Mouse (Mus musculus) heart, adult 2 months (tissue): ENCODE results near the gene Slc25a48. TPM values are rescaled to one million over a fixed set of nuclear protein-coding genes. Genes with fewer than 3 reads are reported as not detected.

Source experiments
- DNase-seq, 2 experiments: peaks; one replicate each; pipeline ENCODE4 v3.0.0; 2021
- H3K27ac ChIP-seq: fragments of 200-600 bp; 2 replicates; pipeline ENCODE4 v1.8.1; 2022
- H3K27me3 ChIP-seq: fragments of 200-500 bp; 2 replicates; pipeline ENCODE4 v1.6.1; 2012; ENCODE audit warnings: mild to moderate bottlenecking, low read length, inconsistent platforms, mixed read lengths; ENCODE audit not compliant: control insufficient read depth, insufficient read depth
- H3K36me3 ChIP-seq: fragments of 200-500 bp; 2 replicates; pipeline ENCODE4 v1.6.1; 2012; ENCODE audit warnings: low read length, inconsistent platforms; ENCODE audit not compliant: control insufficient read depth, insufficient read depth
- H3K4me1 ChIP-seq: fragments of 200-500 bp; 2 replicates; pipeline ENCODE4 v1.6.1; 2011; ENCODE audit warnings: low read length; ENCODE audit not compliant: control insufficient read depth, insufficient read depth
- H3K4me3 ChIP-seq: fragments of 200-600 bp; 2 replicates; pipeline ENCODE4 v1.8.1; 2022
- H3K79me2 ChIP-seq: fragments of 200-500 bp; replicated peaks from 2 replicates; pipeline ENCODE4 v1.6.1; 2012; ENCODE audit warnings: mild to moderate bottlenecking, inconsistent platforms, low read length, moderate library complexity, mixed read lengths; ENCODE audit not compliant: control insufficient read depth, insufficient read depth
- H3K9ac ChIP-seq: fragments of 200-500 bp; 2 replicates; pipeline ENCODE4 v1.6.1; 2012; ENCODE audit warnings: low read depth, mild to moderate bottlenecking, control low read depth, inconsistent platforms, low read length, mixed read lengths
- CTCF ChIP-seq: fragments of 200-600 bp; IDR thresholded peaks from 2 replicates; pipeline ENCODE4 v1.8.1; 2022; ENCODE audit warnings: antibody characterized with exemption, mild to moderate bottlenecking, moderate library complexity
- EP300 ChIP-seq: fragments of 200-500 bp; IDR thresholded peaks from 2 replicates; pipeline ENCODE4 v1.6.1; 2011; ENCODE audit warnings: low read depth, low read length, control low read depth; ENCODE audit not compliant: insufficient read depth
- POLR2A ChIP-seq: fragments of 200-500 bp; IDR thresholded peaks from 2 replicates; pipeline ENCODE4 v1.6.1; 2011; ENCODE audit warnings: mild to moderate bottlenecking, low read depth, low read length, control low read depth; ENCODE audit not compliant: insufficient read depth
- WGBS: fragments of 180-500 bp; shearing (Covaris S2); methylation state at CpG from one replicate; pipeline ENCODE4 v1.1.7; 2018; 5-methylcytosine and 5-hydroxymethylcytosine counted together
- intact Hi-C: fragments of 180-260 bp; cut with DNase I; formaldehyde crosslinking; loops from one replicate; pipeline ENCODE4 v1.15.1; 2025
- polyA plus RNA-seq: library from polyadenylated mRNA; depleted of rRNA; stranded (reverse); fragments of >200 nt; gene quantifications from 2 replicates; pipeline ENCODE4 v1.2.3, GENCODE M21; 2012
- total RNA-seq, 2 experiments: library from RNA; stranded (reverse); gene quantifications; 2 replicates each; pipeline ENCODE4 v1.2.3; 2021

Gene Slc25a48
- total and polyA plus RNA-seq, 3 experiments: 0.08 to 0.27 (median 0.16) TPM

DNA sequence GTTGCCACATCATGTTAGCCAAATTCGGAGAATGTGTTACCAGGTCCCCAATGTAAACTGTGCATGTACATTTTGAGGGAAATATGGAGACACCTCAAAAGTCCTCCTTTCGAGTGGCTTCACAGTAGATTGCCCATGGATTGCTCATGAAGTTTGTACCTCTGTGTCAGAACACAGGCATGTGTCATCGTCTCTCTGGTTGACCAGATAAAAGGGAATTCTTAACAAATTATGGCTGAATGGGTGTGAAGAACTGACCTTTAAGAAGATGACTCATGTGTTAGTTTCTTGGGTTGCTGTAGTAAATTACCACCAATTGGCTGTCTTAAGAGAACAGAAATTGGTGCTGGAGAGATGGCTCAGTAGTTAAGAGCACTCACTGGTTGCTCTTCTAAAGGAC lies 6.0 kb downstream of the Slc25a48 start:
- WGBS: 81% methylated on average over 3 of the region's 3 CpGs
- no peaks in the 10 kb centered on the region for H3K79me2 ChIP-seq
- no peak for DNase-seq
- no peak overlapping the region for H3K9ac ChIP-seq
- no peak overlapping the region for H3K27ac ChIP-seq
- H3K36me3 ChIP-seq: no peaks in the 10 kb centered on the region
- TF ChIP-seq CTCF (no peak), EP300 (no peak), POLR2A (no peak)
- H3K4me1 ChIP-seq: no peaks in the 10 kb centered on the region
- H3K4me3 ChIP-seq: no peak overlapping the region
- peaks cover 2% of the 10 kb centered on the region for H3K27me3 ChIP-seq
- intact Hi-C loops: no loop called here

GRCm38 (mm10) chr13:56444996-56445395 lies 6.8 kb downstream of the Slc25a48 start:
- Histone ChIP-seq H3K4me3 (no peak overlapping the region), H3K27ac (no peak overlapping the region), H3K79me2 (no peaks in the 10 kb centered on the region), H3K27me3 (peaks cover 2% of the 10 kb centered on the region), H3K4me1 (no peaks in the 10 kb centered on the region), H3K36me3 (no peaks in the 10 kb centered on the region), H3K9ac (no peak overlapping the region)
- WGBS: 68% methylated on average over 6 of the region's 6 CpGs
- DNase-seq: no peak
- TF ChIP-seq EP300 (no peak), POLR2A (no peak), CTCF (no peak)
- intact Hi-C loops: no loop called here

DNA sequence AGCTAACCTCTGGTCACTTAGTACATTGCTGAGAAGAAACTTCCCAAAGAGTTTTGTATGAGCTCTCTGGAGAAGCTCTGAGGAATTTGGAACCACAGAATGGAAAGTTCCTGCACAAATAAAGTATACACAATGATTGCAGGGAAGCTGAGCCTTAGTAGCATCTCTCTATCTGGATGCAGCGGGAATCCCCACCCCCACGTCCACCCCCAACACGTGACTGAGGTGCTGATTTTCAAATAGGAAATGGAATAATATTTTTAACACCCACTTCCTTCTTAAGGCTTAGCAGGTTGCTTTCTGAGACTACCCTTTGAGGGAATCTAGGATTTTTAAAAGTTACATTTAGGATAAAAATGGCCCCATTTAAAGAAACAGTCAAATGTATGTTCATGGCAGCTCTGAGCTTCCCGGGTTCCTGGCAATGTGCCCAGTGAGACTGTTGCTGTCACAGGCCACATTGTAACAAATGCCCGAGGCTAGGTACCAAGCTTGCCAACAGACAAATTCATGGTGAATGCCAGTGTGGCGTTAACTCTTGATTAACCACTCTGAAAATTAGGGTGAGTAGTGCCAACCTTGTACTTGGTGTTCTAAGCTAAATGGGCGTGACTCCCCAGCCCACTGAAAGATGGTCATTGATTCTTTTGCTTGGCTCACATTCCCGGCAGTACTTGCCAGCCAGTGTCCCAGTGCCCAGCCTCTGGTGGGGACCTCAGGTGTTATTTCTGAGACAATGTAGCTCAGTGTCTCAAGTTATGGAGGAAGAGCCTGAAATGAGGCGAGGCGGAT lies 11.3 kb downstream of the Slc25a48 start:
- H3K27ac ChIP-seq: no peak overlapping the region
- no peaks in the 10 kb centered on the region for H3K27me3 ChIP-seq
- no peaks in the 10 kb centered on the region for H3K79me2 ChIP-seq
- DNase-seq: no peak
- no peaks in the 10 kb centered on the region for H3K36me3 ChIP-seq
- H3K4me1 ChIP-seq: no peaks in the 10 kb centered on the region
- no peak overlapping the region for H3K4me3 ChIP-seq
- no peak overlapping the region for H3K9ac ChIP-seq
- WGBS: 52% methylated on average over 10 of the region's 10 CpGs
- intact Hi-C loops: no loop called here
- TF ChIP-seq CTCF: no peak
- TF ChIP-seq POLR2A: no peak
- TF ChIP-seq EP300: no peak

DNA sequence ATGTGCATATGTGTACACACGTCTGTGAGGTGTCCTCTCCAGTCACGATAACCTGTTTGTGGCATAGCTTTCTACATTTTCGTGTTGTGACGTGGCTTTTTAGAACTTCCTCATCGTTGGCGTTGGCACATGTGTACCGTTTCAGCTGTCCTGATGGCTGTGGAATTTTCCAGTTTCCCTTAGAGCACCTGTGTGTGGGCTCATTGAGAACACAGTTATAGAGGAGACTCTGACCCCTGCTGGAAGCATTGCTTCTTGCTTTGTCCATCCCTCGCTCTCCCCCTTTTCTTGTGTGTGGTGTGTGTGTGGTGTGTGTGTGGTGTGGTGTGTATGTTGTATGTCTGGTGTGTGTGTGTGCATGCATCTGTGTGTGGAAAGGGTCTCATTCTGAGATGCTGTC lies 11.9 kb downstream of the Slc25a48 start:
- TF ChIP-seq CTCF (no peak), POLR2A (no peak), EP300 (no peak)
- H3K4me1 ChIP-seq: no peaks in the 10 kb centered on the region
- DNase-seq: no peak
- no peak overlapping the region for H3K9ac ChIP-seq
- H3K79me2 ChIP-seq: no peaks in the 10 kb centered on the region
- WGBS: 78% methylated on average over 8 of the region's 8 CpGs
- no peaks in the 10 kb centered on the region for H3K27me3 ChIP-seq
- H3K36me3 ChIP-seq: no peaks in the 10 kb centered on the region
- no peak overlapping the region for H3K4me3 ChIP-seq
- intact Hi-C loops: no loop called here
- no peak overlapping the region for H3K27ac ChIP-seq

GRCm38 (mm10) chr13:56458001-56458400 lies 19.8 kb downstream of the Slc25a48 start:
- H3K4me3 ChIP-seq: no peak overlapping the region
- no peaks in the 10 kb centered on the region for H3K79me2 ChIP-seq
- DNase-seq: no peak
- peaks cover 4% of the 10 kb centered on the region; the same call in 1 of the 2 replicates for H3K27me3 ChIP-seq
- no peak overlapping the region for H3K27ac ChIP-seq
- 71% methylated on average over 9 of the region's 9 CpGs for WGBS
- no peaks in the 10 kb centered on the region for H3K4me1 ChIP-seq
- TF ChIP-seq POLR2A: no peak
- TF ChIP-seq CTCF: no peak
- no peak for TF ChIP-seq EP300
- intact Hi-C loops: no loop called here
- no peaks in the 10 kb centered on the region for H3K36me3 ChIP-seq
- no peak overlapping the region for H3K9ac ChIP-seq

- H3K4me1 ChIP-seq: no peaks in the 10 kb centered on the region
These were observed 23.3 kb downstream of the Slc25a48 start for GRCm38 (mm10) chr13:56461460-56461859.

More at GRCm38 (mm10) chr13:56461460-56461859, 23.3 kb downstream of the Slc25a48 start:
- Histone ChIP-seq H3K4me3 (no peak overlapping the region), H3K79me2 (no peaks in the 10 kb centered on the region), H3K27ac (no peak overlapping the region), H3K9ac (no peak overlapping the region), H3K36me3 (no peaks in the 10 kb centered on the region), H3K27me3 (peaks cover 4% of the 10 kb centered on the region; the same call in 1 of the 2 replicates)
- 65% methylated on average over 4 of the region's 4 CpGs for WGBS
- intact Hi-C loops: no loop called here
- no peak for DNase-seq
- no peak for TF ChIP-seq POLR2A
- no peak for TF ChIP-seq EP300
- TF ChIP-seq CTCF: no peak
